Mouse (Mus musculus): ENCODE results near the gene Ube4a.

DNA sequence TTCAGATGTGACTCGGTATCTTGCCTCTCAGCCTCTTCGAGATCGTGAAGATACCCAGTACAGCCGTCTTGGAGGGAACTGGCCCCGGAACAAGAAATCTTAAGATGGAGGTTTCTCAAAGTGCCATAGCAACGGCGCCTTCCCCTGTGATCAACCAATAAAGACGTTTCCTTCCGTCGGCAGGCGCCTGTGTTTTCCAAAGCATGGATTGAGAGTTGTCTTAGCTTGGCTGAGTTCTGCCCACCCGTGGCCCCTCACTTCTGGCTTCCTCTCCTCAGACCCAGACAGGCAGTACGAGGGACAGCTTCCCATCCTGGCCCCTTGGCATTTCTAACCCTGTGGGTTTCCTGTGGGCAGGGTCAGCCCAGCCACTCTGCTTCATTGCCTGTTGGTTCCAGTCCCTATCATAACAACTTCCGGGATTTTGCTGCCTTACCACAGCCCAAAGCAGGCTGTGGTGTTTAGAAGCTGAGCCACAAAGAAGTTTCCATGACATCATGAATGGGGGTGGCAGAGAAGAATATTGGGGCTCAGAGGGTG lies 20.9 kb upstream of the Ube4a start:
- TF ChIP-seq CTCF (IDR thresholded peaks at IDR 0.05; ENCODE audit: control insufficient read depth, insufficient read depth, insufficient replicate concordance, low read depth, low read length) (no peak), POLR2A (IDR thresholded peaks at IDR 0.05; ENCODE audit: control insufficient read depth, low read depth, low read length) (peak; percentile 25; the same call in 1 of the 2 replicates)

Measured in testis, adult 2 months (tissue).